Mouse (Mus musculus) granulocyte monocyte progenitor cell, adult 5-6 weeks (primary cell): ENCODE data around the gene Ahrr. TPM values are rescaled to one million over a fixed set of nuclear protein-coding genes. Genes with fewer than 3 reads are reported as not detected.

Source experiments
- ATAC-seq: replicated peaks from 2 replicates; pipeline ENCODE4 v1.8.0; 2016; ENCODE audit warnings: mild to moderate bottlenecking, moderate TSS enrichment, inconsistent platforms; ENCODE audit not compliant: poor library complexity, severe bottlenecking
- total RNA-seq, 2 experiments: library from RNA; stranded (forward) in 1 of 2; stranded (reverse) in 1 of 2; fragments of 200-712, 200-1000 nt in 1 of 2; fragments of >200 nt in 1 of 2; fragmentation: Nextera tagmentation in 1 of 2; gene quantifications; 2 replicates each; pipeline ENCODE4 v1.2.3; 2014 to 2017

Ahrr gene
- total RNA-seq (2014; fragmentation: Nextera tagmentation) (not detected in 2 replicates), total RNA-seq (2017) (0.21 and 0.47 TPM in 2 replicates)

DNA sequence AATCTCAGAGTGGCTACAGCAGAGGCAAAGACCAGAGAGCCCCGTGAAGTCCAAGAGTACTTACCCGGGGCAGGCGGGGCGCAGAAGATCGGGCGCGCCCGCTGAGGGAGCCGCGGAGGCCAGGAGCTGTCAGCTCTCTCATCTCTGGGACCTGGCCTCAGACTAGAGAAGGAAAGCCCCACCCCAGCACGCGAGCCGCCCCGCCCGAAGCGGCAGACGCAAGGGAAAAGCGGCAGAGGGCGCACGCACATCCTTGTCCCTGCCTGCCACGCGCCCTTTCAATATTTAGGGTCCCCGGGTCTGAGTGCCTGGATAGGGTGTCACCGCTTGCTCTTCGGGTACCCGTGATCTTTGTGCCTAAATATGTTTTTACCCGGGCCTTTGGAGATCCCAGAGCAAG lies at the start of gene Ahrr:
Ahrr (minus strand) TSS at position 165 of the 400 bp plus-strand sequence.
- ATAC-seq: peak; percentile 95

DNA sequence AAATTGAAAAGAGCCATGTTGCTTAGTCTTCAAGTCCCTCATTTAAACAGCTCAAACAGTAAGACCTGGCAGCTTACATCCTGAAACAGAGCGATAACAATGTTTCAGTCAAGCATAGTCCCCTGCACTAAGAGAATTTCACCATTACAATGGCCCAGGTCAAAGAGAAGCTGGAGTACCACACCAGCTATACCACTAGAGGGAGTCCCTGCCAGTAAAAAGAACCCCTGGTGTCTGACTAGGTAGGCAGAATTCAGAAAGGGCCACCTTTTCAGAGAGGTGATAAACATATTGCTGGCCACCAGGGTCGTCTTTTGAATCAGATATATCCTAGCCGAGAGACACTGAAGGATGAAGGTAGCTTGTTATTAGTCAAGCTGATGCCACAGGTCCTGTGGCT lies 48.9 kb upstream of the Ahrr start:
- ATAC-seq: peak; percentile 99

DNA sequence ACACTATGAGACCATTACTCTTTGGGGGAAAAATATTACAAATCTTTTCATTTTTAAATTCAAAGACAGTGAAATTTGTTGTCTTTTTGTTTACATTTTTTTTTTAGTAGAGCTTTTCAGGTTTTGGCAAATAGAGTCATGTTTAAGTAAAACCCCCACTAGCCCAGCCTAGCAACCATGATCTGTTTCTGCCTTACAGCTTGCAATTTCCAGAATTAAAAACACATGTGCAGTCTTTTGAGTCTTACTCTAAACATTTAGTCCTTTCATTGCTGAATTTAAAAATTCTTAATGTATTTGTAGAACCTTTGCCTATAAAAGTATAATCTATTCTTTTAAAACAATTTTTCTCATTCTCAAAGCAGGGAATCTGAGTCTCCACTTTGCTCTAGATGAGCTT lies 37.2 kb upstream of the Ahrr start:
- ATAC-seq: no peak

DNA sequence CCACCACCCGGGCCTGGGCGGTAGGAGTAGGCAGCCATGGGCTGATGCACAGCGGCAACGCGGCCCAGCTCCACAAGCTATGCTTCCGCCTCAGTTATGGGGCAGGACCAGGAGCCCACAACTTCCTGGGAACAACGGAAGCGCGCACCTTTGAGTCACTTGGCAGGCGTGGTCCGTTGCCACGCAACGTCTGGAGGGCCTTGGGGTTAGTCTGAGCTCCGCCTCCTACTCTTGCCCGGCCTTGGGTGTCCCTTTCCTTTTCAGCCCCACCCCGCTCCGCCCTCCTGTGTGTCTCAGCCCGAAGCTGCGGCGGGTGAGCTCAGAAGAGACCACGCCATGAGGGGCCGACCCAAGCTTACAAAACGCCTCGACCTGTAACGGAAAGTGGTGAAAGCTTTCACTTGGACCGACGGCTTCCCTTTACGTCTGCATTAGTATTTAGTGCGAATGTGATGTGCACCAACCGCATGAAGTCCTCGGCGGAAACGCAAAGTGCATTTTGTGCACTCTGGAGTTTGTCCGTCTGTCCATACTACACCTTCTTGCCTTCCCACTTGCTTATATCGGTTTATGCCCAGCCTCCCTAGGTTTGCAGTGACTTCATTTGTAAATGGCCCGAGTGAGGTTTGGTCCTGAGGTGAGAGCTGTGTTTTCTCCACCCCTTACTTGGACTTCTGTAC lies 25.2 kb upstream of the Ahrr start, which contains the start of gene Pdcd6:
Pdcd6 (minus strand) TSS at position 411 of the 680 bp plus-strand sequence.
- peak; percentile 95 for ATAC-seq

DNA sequence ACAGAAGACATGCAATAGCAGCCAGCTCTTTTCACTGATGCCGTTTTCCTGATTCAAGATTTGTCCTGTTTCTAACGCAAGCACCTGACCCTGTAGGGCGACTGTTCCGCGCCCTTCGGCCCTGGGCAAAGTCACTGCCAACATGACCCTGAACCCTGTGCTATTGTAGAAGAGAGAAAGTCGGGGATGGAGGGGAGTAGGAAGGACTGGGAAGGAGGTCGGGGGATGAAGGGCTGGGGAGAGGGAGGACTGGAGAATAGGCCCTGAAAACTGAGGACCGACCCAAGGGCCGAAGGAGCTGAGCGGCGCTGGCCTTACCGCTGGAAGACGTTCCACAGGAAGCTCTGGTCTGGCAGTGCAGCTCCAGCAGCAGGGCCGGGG lies 24.6 kb upstream of the Ahrr start:
- peak; percentile 5; the same call in 1 of the 2 replicates for ATAC-seq

DNA sequence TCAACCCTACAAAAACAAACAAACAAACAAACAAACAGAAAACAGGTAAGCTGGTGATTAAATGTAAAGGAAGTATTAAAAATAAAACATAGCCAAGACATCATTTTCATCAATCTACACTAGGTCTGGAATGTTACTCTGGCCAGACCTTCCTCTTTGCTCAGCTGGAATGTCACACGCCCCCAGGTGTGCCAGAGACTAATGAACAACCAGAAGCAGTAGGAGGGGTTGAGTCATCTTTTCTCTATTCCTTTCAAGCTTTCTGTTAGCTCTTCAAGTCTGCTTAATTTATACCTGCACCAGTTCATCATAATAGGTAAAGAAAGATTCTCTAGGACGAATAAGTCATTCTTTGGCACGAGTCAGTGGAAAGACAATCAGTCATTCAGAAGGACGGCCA lies 24.3 kb upstream of the Ahrr start:
- ATAC-seq: no peak

DNA sequence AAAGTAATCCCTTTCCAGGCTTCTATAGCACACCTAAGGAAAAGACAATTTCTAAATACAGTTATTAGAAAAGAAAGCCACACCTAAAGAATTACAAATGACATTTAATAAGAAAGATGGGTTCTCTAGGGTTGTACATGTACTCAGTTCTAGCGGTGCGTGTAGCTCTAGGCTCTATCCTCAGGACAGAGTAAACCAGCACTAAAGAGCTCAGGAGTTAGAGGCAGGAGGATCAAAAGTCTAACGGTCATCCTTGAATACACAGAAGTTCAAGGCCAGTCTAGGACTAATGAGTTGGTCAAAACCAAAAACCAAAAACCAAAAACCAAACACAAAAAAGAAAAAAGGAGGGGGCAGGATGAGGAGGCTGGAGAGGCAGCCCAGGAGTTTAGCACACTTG lies 22.5 kb upstream of the Ahrr start:
- no peak for ATAC-seq

DNA sequence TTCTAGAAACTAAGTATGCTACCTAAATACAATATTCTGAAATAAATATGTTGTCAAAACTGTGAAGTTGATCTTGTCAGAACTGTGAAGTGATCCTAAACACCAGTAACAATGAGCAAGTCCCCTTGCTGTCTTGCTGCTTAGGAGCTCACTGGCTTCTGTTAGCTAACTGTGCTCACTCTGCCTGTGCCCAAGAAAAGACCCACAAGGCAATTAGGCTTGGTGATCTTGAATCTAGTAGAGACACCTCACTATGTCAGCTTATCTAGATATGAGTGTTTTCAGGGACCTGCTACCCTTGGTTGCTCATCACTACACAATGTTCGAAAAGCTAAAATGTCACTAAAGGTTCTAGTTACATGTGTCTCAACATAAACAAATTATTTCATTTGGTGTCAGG lies 13.6 kb upstream of the Ahrr start:
- no peak for ATAC-seq

DNA sequence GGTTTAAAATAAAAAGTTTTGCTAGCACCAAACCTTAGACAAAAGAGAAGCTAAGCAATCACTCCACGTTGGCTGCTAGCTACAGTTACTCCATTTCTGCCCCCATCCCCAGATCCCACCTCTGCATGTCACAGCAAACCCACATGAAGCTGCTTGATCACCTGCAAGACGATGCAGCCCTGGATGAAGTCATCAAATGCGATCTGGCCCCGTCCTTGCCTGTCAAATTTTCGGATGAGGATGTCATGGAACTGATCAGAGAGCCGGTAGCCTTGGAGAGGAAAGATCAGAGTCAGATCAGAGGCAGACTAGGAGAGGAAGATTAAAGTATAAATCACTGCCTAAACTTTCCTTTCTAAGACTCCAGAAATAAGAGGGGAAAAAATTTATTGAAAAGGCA lies 13.2 kb upstream of the Ahrr start:
- ATAC-seq: no peak

DNA sequence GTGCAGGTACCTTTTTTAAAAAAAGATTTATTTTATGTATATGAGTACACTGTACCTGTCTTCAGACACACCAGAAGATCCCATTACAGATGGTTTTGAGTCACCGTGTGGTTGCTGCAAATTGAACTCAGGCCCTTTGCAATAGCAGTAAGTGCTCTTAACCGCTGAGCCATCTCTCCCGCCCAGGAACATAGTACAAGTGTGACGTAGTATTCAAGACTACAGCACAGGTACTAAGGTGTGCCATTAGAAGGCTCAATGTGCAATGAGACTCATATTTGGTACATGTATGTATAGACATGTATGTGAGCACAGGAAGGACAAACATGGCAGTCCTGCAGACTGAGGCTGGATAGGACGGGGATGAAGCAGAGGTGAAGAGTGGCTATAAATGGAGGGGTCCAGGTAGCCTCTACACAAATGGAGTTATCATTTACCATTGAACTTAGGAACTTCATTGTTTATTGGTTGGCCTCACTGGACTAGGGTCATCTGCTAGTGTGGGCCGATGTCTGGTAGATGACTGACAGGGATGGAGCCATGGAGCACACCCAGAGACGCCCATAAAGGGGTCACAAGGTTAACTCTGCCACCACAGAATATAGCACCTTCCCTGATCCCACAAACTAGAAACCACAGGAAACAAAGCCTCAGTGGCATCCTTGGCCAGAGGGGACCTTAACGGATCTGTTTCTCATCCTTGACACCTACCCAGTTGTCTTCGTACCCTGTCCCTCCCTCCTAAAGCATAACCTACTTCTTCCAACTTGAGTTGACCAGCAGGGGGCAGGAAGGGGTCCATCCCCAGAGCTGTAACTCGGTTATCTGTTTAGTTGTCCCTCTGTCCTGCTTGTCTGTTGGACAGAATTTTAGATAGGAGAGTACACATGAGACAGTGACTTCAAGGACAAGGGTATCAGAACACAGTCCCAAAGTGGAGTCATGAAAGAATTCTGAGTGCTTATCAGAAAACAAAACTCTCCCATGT lies 10.2 kb upstream of the Ahrr start:
- ATAC-seq: no peak

DNA sequence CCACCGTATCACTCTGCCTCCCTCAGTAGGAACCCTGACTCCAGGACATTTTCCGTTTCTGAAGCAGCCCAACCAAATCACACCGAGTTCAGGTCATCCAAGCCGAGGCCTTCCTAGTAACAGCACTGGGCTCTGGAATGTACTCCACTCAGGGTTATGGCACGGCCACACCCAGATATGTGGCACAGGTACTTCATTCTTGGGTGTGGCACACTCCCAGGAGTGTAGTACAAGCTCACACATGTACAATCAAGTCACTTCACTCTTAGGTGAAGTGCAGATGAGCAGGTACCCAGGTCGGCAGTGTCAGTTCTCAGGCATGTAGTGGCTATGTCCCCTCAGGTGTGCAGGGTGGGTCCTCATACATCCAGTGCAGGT lies 9.5 kb upstream of the Ahrr start:
- ATAC-seq: peak; percentile 10; the same call in 1 of the 2 replicates

DNA sequence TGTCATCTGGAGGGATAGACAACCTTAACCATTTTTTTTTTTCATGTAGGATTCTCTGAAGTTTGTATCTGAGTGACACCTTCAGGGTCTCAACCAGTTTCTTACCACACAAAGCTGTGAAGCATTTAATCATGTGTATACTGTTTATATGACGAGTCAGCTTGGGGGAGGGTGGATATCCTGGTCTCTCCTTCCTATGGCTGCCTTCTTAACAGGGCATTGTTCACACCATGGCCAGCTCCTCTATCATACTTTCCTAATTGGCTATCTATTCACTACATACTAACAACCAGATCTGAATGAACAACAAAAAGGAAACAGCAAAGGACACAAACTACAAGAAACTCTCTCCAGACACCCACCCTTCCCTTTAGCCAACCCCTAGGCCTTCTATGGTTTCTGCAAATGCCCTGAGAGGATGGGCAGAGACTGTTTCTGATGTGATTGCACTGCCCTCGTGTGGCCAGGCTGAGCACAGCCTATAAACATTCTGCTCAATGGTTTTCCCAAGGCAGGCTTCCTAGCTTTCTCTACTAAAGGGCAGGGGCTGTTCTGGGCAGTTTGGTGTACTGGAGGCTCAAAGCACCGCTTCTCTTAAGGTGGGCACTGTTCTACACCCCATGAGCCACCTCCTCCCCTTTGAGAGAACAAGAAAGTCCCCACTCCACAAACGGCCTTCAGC lies 8.9 kb upstream of the Ahrr start:
- peak; percentile 89 for ATAC-seq

DNA sequence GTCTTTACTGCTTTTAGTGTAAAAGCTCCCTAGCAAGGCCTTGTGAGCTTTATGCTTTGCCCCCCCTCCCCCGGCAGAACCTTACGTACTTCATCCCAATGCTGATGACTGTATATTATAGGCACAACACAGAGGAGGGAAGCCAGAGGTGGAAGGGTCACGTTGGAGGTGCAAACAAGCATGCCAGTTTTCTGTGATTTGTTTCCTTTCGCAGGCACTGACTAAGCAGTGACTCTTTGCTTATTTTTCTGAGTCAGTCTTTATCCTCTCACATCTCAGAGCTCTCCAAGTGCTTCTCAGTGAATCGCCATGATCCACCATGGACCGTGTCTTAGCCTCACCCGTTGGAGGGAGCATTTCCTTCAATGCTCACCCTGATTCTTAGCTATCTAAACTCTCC lies 4.2 kb upstream of the Ahrr start:
- no peak for ATAC-seq

DNA sequence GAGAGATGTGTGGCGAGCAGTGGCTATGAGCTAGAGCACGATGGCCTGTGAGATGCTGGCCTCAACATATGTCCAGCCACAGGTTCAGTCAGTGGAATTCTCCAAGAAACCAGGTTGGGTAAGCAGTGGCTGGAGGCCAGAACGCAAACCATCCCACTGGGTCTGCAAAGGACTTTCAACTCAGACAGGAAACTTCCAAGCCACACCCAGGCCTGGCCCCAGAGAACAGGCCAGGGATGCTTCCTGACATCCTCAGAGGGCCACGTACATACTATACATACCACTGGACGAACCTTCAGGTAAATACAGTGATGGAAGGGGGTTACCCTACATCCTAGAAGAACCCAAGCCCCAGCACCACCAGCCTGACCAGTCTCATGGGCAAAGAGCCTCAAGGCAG lies 2.5 kb downstream of the Ahrr start:
- no peak for ATAC-seq

DNA sequence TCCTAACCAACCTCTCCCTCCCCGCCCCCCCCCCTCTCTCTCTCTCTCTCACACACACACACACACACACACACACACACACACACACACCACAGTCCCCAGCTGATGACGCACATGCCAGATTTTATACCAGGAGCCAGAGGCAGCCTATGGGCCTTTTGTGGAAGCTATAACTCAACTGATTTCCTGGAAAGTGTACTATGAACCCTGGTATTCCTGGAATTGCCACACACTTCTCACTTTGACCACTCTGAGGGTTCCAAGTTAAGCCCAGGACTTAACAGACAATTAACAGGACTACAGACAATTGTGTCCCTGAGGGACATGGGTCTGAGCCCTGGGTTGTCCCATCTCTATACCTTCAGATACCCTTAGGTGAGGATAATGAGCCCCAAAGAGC lies 9.8 kb downstream of the Ahrr start:
- no peak for ATAC-seq

DNA sequence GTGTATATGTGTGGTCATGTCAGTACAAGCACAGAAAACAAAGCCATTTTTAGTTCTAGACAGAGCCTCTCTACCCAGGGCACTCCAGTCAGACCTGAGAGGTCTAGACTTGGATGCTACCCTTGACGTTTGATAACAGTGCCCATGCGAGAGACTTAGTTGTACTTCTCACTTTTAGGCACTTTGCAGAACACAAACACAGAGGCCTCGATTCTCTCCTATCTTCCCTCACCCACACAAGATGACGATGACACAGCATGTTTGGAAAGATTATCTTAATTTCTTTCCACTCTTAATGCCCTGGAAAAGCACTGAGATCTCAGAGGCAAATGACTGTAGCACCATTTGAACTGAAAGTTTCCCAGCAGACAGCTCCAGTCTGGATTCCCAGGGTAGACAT lies 16.4 kb downstream of the Ahrr start:
- no peak for ATAC-seq

DNA sequence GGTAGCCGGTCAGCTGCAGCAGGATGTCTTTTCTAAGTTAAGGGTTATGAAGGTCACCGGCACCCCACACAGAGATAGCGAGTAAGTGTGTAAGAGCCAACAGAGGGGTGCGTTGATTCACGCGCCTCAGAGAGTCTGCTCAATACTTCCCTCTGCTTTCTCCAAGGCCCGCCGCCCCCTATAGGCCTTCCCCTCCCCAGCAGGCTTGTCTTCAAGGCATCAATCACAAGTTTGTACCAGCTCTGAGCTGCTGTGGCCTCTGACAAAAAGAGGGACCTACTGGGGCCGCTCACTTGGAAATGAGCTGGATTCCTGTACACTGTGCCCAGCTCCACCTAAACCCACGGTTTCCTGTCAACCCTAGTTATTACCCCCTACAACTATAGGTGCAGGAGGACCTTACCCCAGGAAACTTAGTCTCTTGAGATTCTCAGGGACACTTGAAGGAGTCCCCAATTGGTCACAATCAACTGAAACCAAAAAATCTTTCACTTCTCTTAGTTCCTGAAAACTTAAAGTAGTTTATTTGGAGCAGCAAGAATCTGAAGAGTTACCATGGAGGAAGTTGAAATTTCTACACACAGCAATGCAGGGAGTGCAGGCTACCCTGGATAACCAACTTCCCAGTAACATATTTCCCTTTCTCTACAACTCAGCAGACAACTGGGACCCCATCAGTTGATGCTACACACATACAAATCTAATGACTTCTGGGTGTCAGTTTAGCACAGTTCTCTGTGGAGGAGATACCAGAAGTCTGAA lies 31.7 kb downstream of the Ahrr start:
- ATAC-seq: peak; percentile 63

DNA sequence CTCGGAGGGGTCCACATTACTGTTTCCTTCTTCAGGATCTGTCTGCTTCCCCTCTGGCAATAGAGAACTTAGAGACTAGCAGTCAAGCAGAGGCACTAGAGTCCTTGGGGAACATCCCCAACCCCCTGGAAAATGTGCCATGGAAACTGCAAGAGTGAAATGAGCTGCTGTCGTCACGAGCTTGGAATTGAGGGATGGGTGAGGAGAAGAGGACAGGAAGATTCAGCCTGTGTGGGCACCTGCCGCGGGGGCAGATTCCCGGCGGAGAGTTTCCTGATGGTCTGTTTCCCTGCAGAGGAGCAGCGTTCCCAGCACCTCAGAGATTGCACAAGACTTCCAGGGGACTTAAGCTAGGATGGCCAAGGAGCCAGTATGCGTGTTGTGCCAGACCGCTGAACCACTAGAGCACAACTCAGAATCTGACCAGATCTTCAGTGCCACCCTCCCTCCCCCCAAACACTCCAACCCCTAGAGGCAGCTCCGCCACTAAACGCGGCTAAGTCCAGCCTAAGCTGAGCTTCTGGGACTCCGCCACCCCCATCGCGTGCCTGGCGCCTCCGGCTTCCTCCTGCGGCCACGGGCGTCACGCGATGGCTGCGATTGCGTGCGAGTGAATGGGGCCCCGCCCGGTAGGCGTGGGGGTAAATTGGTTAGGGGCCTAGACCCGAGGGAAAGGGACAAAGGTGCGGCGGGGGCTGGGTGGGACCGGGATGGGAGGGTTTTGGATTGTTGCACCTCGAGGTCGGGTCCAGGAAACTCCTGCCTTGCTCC lies 32.5 kb downstream of the Ahrr start:
- ATAC-seq: peak; percentile 81

DNA sequence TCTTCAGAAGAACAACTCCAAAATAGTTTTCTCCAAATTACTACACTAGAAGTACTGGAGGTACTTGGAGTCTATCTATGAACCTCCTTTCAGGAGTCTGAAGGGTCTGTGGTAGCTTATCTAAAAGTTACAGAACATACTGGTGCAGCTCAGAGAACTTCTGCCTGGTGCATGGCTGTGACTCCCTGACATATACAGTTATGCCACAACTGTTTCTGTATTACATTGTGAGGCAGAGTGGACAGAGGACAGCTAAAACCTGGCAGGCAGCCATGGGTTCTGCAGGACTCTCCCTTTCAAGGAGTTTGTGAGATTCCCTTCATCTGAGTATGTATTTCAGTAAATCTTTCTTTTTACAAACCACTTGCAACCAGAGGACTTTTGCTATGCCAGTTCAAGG lies 45.6 kb downstream of the Ahrr start:
- no peak for ATAC-seq

DNA sequence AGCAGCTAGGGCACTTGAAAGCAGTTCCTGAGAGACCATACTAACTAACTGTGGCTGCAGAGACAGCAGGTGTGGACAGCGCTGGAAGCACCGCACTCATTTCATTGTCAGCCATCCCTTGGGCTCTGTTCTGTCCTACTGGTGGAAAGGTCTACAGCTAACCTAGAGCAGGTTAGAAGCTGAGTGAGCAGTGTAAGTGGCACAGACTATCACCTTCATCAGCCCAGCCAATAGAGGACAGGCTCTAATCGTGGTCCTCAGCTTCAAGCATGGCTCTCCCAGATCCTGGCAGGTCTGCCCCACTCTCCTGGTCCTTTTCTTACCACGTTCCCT lies 46.3 kb downstream of the Ahrr start:
- peak; percentile 25; the same call in 1 of the 2 replicates for ATAC-seq
